Mouse (Mus musculus): ENCODE results near the gene Siva1.

Siva1 gene

GRCm38 (mm10) chr12:112623742-112624141, 20.7 kb upstream of the Siva1 start:
- peak; percentile 51 to 80 for DNase-seq (ENCODE audit: low spot score in 2 of 2)

GRCm38 (mm10) chr12:112625700-112626099, 18.8 kb upstream of the Siva1 start:
- DNase-seq (ENCODE audit: low spot score in 2 of 2), result no peak

- no peak for DNase-seq (ENCODE audit: low spot score in 2 of 2)
Measured at GRCm38 (mm10) chr12:112626455-112626854, 18.0 kb upstream of the Siva1 start.

GRCm38 (mm10) chr12:112627097-112627881, 17.2 kb upstream of the Siva1 start:
- DNase-seq (ENCODE audit: low spot score in 2 of 2), result peak in 1 of 2 experiments; percentile 49

GRCm38 (mm10) chr12:112628197-112628596, 16.3 kb upstream of the Siva1 start:
- no peak for DNase-seq (ENCODE audit: low spot score in 2 of 2)

- DNase-seq (ENCODE audit: low spot score in 2 of 2), result peak; percentile 28 to 77
Measured at GRCm38 (mm10) chr12:112628928-112629721, 15.4 kb upstream of the Siva1 start.

- DNase-seq (ENCODE audit: low spot score in 2 of 2), result no peak
Measured at GRCm38 (mm10) chr12:112630029-112630428, 14.4 kb upstream of the Siva1 start.

GRCm38 (mm10) chr12:112630796-112631195, 13.7 kb upstream of the Siva1 start:
- DNase-seq (ENCODE audit: low spot score in 2 of 2), result no peak

- DNase-seq (ENCODE audit: low spot score in 2 of 2), result no peak
Measured at GRCm38 (mm10) chr12:112631472-112631871, 13.0 kb upstream of the Siva1 start.

- DNase-seq (ENCODE audit: low spot score in 2 of 2), result no peak
Measured at GRCm38 (mm10) chr12:112632084-112632777, 12.2 kb upstream of the Siva1 start.

GRCm38 (mm10) chr12:112632907-112633306, 11.6 kb upstream of the Siva1 start:
- peak in 1 of 2 experiments; percentile 50 for DNase-seq (ENCODE audit: low spot score in 2 of 2)

- DNase-seq (ENCODE audit: low spot score in 2 of 2), result peak in 1 of 2 experiments; percentile 63
Measured at GRCm38 (mm10) chr12:112633686-112634085, 10.8 kb upstream of the Siva1 start.

GRCm38 (mm10) chr12:112639526-112639925, 5.0 kb upstream of the Siva1 start:
- DNase-seq (ENCODE audit: low spot score in 2 of 2), result no peak

- no peak for DNase-seq (ENCODE audit: low spot score in 2 of 2)
Measured at GRCm38 (mm10) chr12:112643126-112643525, 1.4 kb upstream of the Siva1 start.

- peak; percentile 47 to 66 for DNase-seq (ENCODE audit: low spot score in 2 of 2)
Measured at GRCm38 (mm10) chr12:112644855-112645506, 502 bp downstream of the Siva1 start.

GRCm38 (mm10) chr12:112646139-112646538, 1.7 kb downstream of the Siva1 start:
- no peak for DNase-seq (ENCODE audit: low spot score in 2 of 2)

GRCm38 (mm10) chr12:112648081-112648480, 3.6 kb downstream of the Siva1 start:
- DNase-seq (ENCODE audit: low spot score in 2 of 2), result no peak

GRCm38 (mm10) chr12:112651778-112652439, 7.4 kb downstream of the Siva1 start:
- DNase-seq (ENCODE audit: low spot score in 2 of 2), result no peak

- DNase-seq (ENCODE audit: low spot score in 2 of 2), result peak; percentile 75 to 90
Measured at GRCm38 (mm10) chr12:112653157-112653824, 8.8 kb downstream of the Siva1 start.

GRCm38 (mm10) chr12:112654076-112654475, 9.6 kb downstream of the Siva1 start:
- DNase-seq (ENCODE audit: low spot score in 2 of 2), result no peak

- DNase-seq (ENCODE audit: low spot score in 2 of 2), result no peak
Measured at GRCm38 (mm10) chr12:112658619-112659018, 14.1 kb downstream of the Siva1 start.

Data from spleen, postnatal 10 days (tissue).